Mouse (Mus musculus) gastrocnemius, postnatal 25 days (tissue): Measurements from ENCODE around the gene Dmrtc2. TPM values are rescaled to one million over a fixed set of nuclear protein-coding genes. Genes with fewer than 3 reads are reported as not detected.

Source experiments
- DNase-seq: peaks from one replicate; pipeline ENCODE4 v3.0.0; 2022
- total RNA-seq, 2 experiments: library from RNA; stranded (reverse); gene quantifications; 1 replicate in 1 of 2; 2 replicates in 1 of 2; pipeline ENCODE4 v1.2.3; 2021

The Dmrtc2 gene
- total RNA-seq, 2 experiments from 2014 or later: not detected

DNA sequence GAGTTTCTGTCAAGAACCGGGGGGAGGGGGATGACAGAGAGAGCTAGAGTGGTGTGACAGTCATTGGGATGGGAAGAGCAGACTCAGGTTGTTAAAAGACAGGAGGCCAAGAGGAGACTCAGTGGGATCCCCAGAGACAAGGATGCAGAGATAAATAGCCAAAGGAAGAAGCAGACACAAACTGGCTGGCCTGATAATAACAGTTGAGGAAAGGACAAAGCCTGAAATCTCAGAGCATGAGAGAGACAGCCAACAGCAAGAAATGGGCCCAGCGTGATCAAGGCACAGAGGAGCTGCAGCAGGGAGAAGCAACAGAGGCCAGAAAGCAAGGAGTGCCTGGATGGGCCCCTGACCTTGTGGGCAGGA, 32.4 kb downstream of the Dmrtc2 start:
- no peak for DNase-seq

DNA sequence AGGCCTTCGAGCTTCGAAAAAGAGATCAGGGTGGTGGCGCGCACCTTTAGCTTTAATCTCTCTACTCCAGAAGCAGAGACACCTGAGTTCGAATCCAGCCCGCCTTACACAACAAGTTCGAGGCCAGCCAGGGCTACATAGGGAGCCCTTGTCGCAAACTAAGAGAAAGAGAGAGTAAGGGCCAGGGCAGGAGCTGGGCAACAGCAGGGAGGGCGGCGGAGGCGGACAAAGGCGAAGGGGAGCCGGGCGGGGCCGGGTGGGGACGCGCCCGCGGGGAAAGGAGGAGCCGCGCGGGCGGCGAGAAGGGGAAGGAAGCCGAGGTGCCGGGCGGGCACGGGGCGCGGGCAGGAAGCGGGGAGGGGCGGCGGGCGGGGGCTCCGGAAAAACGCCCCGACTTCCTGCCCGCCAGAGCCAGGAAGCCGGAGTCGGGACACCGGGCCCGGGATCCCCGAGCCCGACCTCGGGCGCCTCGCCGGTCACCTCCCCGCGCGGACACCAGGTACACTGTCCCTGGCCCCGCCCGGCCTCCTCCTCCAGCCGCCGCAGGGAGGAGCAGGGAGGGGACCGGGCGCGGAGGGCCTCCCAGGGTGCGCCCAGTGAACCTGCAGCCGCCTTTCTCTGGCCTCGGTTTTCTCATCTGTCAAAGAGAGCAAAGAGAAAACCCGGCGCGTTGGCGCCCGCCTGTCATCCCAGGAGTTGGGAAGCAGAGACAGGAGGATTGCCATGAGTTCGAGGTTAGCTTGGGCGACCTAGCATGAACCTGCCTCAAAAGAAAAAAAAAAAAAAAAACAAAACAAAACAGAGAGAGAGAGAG, 33.0 kb downstream of the Dmrtc2 start, which contains the start of gene Arhgef1:
Gene Arhgef1, plus strand, starts transcription at position 283 of the 814 bp plus-strand sequence.
- peak; percentile 79 for DNase-seq

DNA sequence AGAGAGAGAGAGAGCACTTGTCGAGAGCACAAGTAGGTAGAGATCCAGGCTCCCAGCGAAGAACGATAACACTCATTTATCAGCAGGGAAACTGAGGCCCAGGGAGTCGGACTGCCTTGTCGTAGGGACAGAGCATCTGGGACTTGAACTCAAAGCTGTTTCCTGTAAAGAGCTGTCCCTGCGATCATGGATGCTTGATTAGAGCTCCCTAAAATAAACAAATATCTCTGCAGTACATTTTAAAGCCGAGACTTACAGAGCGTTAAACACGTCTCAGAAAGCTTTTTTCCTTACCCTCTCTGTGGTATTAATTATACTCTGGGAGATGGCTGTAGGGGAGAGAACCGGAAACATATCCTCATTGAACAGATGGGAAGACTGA, 33.6 kb downstream of the Dmrtc2 start:
- no peak for DNase-seq

DNA sequence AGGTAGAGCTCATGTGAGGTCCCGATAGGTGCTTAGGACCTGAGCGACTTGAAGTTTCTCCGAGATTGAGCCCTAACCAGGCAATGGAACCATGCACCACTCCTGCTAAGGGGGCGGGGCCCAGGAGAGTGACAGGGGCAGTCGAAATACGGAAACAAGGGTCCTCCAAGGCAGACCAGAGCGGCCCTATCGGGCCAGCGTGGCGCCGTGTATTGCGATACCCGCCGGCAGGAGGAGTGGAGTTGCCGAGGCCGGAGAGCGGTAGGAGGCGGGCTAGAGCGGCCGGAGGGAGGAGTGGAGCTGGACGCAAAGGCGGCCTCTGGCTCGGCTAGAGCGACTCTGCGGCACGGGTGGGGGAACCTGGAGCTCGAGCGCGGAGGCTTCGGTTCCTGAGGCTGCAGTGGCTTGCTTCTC, 34.2 kb downstream of the Dmrtc2 start:
- DNase-seq: peak; percentile 98

DNA sequence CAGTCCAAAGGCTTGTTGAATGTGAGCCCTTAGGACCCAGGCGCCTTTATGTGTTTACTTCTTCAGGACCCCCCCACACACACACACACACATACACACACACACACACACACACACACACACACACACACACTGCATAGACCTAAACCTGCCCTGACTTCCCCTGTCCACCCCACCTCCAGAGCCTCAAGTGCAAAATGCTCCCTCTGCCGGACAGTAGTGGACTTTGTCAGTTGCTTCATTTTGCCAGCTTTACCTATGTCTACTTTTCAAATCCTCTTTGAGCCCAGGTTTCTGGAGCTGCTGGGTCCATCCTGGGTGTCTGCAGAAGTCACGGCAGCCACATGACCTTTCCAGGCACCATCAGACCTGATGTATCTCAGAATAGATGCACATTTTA, 35.1 kb downstream of the Dmrtc2 start:
- no peak for DNase-seq

GRCm38 (mm10) chr7:24906551-24906950, 36.7 kb downstream of the Dmrtc2 start:
- DNase-seq: no peak

- DNase-seq: no peak
Measured at GRCm38 (mm10) chr7:24907211-24907748, 37.4 kb downstream of the Dmrtc2 start.

DNA sequence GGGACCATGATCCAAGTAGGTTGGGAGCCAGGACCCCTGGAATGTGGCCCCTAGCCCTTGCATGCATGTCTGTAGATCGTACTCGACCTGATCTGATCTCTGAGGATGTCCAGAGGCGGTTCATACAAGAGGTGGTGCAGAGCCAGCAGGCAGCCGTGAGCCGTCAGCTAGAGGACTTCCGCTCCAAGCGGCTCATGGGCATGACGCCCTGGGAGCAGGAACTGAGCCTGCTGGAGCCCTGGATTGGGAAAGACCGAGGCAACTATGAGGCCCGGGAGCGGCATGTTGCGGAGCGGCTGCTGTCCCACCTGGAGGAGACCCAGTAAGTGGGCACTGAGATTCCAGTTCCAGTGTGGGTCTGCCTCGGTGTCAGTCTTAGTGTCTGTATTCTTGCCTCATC, 42.6 kb downstream of the Dmrtc2 start:
- DNase-seq: no peak

GRCm38 (mm10) chr7:24918763-24919323, 49.0 kb downstream of the Dmrtc2 start:
- DNase-seq: no peak

DNA sequence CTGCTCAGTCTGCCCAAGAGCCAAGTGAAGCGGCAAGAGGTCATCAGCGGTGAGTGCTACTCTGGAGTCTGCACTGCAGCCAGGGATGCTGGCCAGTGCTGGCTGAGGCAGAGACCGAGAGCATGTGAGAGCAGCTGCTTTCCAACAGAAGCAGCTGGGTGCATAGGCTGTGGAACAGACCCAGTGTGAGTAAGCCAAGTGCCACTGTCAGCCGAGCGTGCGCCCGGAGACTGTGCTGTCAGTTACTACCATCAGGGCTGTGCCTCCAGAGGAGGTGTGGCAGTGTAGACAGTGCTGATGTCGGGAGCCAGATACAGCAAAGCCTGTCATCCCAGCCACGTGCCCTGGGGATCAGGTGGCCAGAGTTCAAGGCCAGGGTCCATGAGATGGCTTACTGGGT, 49.9 kb downstream of the Dmrtc2 start:
- DNase-seq: peak; percentile 85

Other genes starting within 250 kb of the Dmrtc2 start
- not detected for gene Lypd3, start 233.5 kb upstream of the Dmrtc2 start, total RNA-seq
- not detected for gene Tex101, start 193.4 kb upstream of the Dmrtc2 start, total RNA-seq
- gene BC049730, start 160.8 kb upstream of the Dmrtc2 start, total RNA-seq: not detected
- gene Gm4763, start 143.1 kb upstream of the Dmrtc2 start, total RNA-seq: not detected
- not detected for gene Cd177, start 109.7 kb upstream of the Dmrtc2 start, total RNA-seq
- gene Ceacam10, start 92.9 kb upstream of the Dmrtc2 start, total RNA-seq: not detected
- not detected for gene Gm9844, start 7.8 kb upstream of the Dmrtc2 start, total RNA-seq
- gene Lypd4, start 116 bp upstream of the Dmrtc2 start, total RNA-seq: not detected
- 100 to 1,000 TPM; 300 to 345 TPM for gene Rps19, start 14.3 kb downstream of the Dmrtc2 start, total RNA-seq
- gene Cd79a, start 27.3 kb downstream of the Dmrtc2 start, total RNA-seq: under 1 TPM in 1 of 2 experiments, not detected in 1; 0.24 TPM
- gene Arhgef1, start 32.9 kb downstream of the Dmrtc2 start, total RNA-seq: 10 to 100 TPM; 30.9 to 34.2 TPM
- gene Gm4881, start 74.4 kb downstream of the Dmrtc2 start, total RNA-seq: not detected
- gene Rabac1, start 102.7 kb downstream of the Dmrtc2 start, total RNA-seq: 100 to 1,000 TPM; 191 to 193 TPM
- under 1 TPM in 1 of 2 experiments, not detected in 1; 0.46 TPM for gene Atp1a3, start 135.9 kb downstream of the Dmrtc2 start, total RNA-seq
- 1 to 10 TPM; 2.3 to 2.7 TPM for gene Grik5, start 202.3 kb downstream of the Dmrtc2 start, total RNA-seq
- 1 to 10 TPM; 6.1 to 6.3 TPM for gene Zfp574, start 202.5 kb downstream of the Dmrtc2 start, total RNA-seq